Mouse (Mus musculus): ENCODE results near the gene Tbc1d2.
"Not testable (repeated sequence)": the region's sequence is repeated elsewhere in the genome, so short reads cannot be mapped to it uniquely, and the experiment has no call there.

Tbc1d2 gene

GRCm38 (mm10) chr4:46641283-46641682 lies 8.7 kb downstream of the Tbc1d2 start:
- DNase-seq (ENCODE audit: low spot score): no peak

DNA sequence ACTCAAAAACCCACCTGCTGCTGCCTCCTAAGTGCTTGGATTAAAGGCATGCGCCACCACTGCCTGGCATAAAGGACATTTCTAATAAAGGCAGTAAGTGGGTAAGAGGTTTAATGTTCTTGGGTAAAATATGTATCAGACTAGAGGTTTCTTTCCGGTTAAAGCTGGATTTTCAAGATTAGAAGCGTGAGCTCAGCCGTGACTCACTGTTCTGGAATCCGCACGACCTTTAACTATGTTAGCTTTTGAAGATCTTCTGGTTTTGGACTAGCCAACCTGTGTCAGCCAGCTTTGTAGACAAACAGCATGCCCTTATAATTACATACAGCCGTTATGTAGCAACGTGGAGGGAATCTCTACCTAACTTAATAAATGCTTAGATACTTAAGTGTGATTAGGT lies 10.1 kb downstream of the Tbc1d2 start:
- no peak for DNase-seq (ENCODE audit: low spot score)

DNA sequence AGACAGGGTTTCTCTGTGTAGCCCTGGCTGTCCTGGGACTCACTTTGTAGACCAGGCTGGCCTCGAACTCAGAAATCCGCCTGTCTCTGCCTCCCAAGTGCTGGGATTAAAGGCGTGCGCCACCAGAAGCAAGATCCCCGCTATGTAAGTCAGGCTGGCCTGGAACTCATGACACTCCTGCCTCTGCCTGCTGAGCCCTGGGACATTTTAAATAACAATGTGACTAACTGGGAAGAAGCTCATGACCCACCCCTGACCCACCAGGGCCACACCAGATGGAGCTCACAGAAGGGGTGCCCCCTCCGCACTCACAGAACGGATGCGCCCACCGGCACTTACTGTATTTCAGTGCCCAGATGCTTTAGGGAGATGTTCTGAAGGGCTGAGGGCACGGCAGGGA lies 12.8 kb downstream of the Tbc1d2 start:
- not testable (repeated sequence) for DNase-seq (ENCODE audit: low spot score)

DNA sequence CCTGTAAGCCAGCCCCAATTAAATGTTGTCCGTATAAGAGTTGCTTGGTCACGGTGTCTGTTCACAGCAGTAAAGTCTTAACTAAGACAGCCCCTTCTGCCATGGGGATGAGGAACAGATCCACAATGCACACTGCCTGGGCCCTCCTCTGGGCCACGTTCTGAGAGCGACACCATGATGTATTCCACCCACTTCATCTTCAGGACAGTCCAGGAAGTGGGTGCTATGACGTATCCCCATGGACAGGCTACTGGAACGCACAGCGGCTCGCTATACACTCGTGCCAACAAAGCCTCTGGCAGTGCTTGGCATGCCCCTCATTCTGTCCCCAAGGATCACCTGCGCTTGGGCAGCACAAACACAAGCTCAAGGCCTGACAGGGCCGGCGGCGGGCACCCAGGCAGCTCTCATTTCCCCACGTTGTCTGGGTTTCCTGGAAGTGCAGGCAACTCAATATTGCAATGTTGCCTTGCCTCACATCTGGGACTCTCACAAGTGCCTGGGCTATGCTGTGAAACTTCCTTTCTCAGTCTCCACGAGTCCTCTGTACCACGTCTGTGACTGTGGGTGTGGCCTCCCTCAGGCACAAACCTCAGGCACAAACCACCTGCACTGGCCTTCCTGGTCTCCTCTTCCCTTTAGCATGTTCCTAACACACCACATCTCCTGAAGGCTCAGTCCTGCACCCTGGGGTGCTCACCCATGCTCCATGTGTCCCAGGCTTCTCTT lies 14.1 kb downstream of the Tbc1d2 start:
- DNase-seq (ENCODE audit: low spot score): no peak

DNA sequence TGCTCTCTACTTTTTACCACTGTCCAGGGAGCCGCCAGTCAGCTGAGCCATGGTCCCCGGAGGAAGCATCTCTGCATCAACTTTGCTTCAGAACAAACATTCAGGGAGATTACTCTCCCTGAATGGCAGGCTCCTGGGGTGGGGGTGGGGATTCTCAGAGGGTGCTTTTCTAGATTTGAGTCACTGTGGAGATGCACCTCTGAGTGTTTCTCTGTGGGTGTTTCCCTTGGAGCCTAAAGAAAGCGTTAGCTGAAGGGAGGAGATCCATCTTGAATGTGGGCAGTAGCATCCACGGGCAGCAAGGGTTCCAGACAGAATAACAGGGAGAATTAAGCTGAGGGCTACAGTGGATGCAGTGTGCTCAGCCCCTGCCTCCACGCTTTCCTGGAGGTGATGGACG lies 15.1 kb downstream of the Tbc1d2 start:
- DNase-seq (ENCODE audit: low spot score): no peak

GRCm38 (mm10) chr4:46633565-46633964 lies 16.4 kb downstream of the Tbc1d2 start:
- DNase-seq (ENCODE audit: low spot score): not testable (repeated sequence)

DNA sequence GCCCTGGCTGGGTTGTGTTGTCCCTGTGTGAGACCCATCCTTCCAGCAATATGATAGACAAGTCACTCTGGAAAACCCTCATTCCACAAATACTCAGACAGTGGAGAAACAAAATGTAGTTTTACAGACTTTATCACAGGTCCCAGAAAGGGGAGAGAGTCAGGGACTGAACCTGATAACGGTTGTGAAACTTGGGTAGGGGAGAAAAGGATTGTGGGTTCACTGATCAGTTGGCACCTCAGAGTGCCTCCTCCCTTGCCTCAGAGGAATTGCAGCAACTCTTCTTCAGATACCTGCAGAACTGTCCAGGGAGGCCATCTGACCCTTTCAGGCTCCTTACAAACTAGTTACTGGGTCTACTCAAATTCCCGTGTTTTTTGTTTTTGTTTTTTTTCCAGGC lies 17.5 kb downstream of the Tbc1d2 start:
- no peak for DNase-seq (ENCODE audit: low spot score)

- DNase-seq (ENCODE audit: low spot score): no peak
These were observed 19.6 kb downstream of the Tbc1d2 start for GRCm38 (mm10) chr4:46630390-46630789.

- DNase-seq (ENCODE audit: low spot score): no peak
These were observed 21.1 kb downstream of the Tbc1d2 start for GRCm38 (mm10) chr4:46628873-46629272.

GRCm38 (mm10) chr4:46628081-46628480 lies 21.9 kb downstream of the Tbc1d2 start:
- DNase-seq (ENCODE audit: low spot score): no peak

- no peak for DNase-seq (ENCODE audit: low spot score)
These were observed 24.9 kb downstream of the Tbc1d2 start for GRCm38 (mm10) chr4:46625101-46625500.

DNA sequence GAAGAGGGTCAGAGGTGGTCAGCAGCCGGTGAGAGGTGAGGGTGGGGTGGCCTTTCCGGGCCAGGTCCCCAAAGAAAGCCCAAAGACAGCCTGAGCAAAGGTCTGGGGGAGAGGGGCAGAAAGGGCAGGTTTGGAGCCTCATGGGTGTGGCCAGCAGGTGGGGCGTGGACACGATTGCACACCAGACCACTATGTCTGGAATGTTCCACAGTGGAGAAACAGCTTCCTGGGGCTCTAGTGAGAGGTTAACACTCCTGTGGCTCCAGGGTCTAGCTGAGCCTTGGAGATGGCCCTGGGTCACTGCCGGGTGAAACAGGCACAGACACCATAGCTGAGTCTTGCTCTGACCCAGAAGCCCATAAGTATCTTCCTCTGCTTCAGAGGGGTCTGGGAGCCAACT lies 27.0 kb downstream of the Tbc1d2 start:
- no peak for DNase-seq (ENCODE audit: low spot score)

DNA sequence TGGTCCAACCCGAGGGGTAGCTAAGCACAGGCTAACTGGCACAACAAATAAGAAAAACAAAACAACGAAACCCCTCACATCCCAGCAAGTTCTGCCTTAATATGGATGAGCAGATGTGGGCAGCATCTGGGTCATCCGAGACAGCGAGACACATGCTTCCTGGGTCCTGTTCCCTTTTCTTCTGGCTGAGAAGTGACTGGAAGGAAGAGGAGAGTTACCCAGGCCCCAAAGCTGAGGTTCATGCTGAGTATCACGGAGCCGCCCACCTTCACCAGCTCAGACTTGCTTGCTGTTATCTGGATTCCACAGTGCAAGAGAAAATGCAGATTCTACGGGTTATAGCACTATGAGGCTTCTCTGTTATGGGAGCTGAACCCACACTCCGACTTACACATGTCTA lies 29.1 kb downstream of the Tbc1d2 start:
- DNase-seq (ENCODE audit: low spot score): no peak

DNA sequence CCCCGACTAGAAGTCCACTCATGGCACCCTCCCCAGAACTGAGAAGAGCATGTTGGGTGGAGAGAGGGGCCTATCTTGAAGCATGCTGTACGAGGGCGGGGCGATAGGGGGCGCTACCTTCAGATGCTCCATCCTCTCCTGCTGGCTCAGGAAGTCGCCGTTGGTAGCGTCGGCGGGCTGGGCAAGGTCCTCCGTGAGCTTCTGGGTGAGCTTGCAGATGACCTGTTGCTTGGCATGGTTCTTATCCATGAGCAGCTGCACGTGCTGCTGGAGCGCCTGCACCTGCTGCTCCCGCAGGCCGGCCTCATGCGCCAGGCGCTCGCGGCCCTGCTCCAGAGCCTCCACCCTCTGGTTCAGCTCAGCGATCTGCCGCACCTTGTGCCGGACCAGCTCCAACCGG lies 29.7 kb downstream of the Tbc1d2 start:
- DNase-seq (ENCODE audit: low spot score): no peak

GRCm38 (mm10) chr4:46618196-46618817 lies 31.7 kb downstream of the Tbc1d2 start:
- DNase-seq (ENCODE audit: low spot score): no peak

- no peak for DNase-seq (ENCODE audit: low spot score)
These were observed 32.6 kb downstream of the Tbc1d2 start for GRCm38 (mm10) chr4:46617408-46617807.

DNA sequence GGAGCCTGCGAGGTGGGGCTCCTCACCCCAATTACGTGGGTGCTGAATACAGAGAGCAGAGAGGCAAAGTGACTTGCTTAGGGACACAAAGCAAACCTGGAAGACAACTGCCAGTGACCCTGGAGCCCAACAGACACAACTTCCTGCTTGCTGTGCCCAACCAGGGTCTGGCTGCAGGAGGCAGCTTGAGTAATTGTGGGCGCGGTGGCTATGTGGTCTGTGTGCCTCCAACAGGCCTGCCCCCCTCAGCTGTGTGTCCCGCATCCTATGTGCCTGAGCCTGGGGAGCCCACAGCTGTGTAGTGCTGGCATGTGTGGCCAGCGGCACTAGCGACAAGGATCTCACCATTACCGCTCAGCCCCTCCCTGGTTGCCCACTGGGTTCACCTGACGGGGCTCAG lies 35.4 kb downstream of the Tbc1d2 start:
- no peak for DNase-seq (ENCODE audit: low spot score)

- no peak for DNase-seq (ENCODE audit: low spot score)
These were observed 36.4 kb downstream of the Tbc1d2 start for GRCm38 (mm10) chr4:46613618-46614017.

- no peak for DNase-seq (ENCODE audit: low spot score)
These were observed 38.8 kb downstream of the Tbc1d2 start for GRCm38 (mm10) chr4:46611181-46611580.

- DNase-seq (ENCODE audit: low spot score): no peak
These were observed 42.4 kb downstream of the Tbc1d2 start for GRCm38 (mm10) chr4:46607601-46608000.

DNA sequence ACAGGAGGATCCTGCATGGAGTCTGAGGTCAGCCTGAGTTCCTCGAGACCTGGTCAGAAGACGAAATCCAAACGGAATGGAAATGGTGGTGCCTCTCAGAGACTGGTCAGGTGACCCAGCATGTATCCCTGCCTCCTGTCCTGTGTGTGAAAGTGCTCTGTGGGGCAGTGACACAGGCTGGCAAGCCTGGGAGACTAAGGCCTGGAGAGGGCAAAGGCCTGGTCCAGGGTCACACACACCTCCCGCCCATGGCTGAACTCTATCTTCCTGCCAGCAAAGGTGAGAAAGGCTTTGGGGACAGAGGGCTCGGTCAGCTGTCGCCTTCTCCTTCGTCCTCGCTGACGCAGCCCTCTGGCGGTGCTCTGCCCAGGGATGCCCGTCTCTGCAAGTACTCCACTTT lies 44.6 kb downstream of the Tbc1d2 start:
- no peak for DNase-seq (ENCODE audit: low spot score)

DNA sequence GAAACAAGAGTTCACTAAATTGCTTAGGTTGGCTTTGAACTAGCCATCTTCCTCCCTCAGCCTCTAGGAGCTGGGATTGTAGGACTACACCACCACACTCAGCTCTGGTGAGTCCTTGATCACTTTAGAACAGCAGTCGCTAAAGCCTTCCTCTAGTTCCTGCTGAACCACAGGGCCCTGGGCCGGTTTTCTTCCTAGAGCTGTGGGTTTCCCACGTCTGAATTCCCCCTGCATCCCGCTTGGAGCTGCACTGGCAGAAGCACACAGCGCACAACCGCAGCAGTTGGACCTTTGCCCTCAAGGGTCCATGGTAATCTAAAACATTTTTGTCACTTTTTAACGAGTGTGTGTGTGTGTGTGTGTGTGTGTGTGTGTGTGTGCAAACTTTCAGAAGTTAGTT lies 47.3 kb downstream of the Tbc1d2 start:
- DNase-seq (ENCODE audit: low spot score): no peak

GRCm38 (mm10) chr4:46601844-46602423 lies 48.1 kb downstream of the Tbc1d2 start, which contains the start of gene Coro2a:
Gene Coro2a, minus strand, starts transcription at chr4:46602202.
- DNase-seq (ENCODE audit: low spot score): peak; percentile 33
